Mouse (Mus musculus) C2C12 (cell line): ENCODE data around the gene Rsc1a1. TPM values are rescaled to one million over a fixed set of nuclear protein-coding genes. Genes with fewer than 3 reads are reported as not detected.

Experiments used
- H3K27me3 ChIP-seq: one replicate; pipeline ENCODE4 v1.6.1; 2011; ENCODE audit not compliant: control insufficient read depth, insufficient read depth, insufficient read length
- H3K36me3 ChIP-seq: one replicate; pipeline ENCODE4 v1.6.1; 2011; ENCODE audit not compliant: control insufficient read depth, insufficient read depth
- H3K4me3 ChIP-seq: one replicate; pipeline ENCODE4 v1.5.1; 2011; ENCODE audit warnings: mild to moderate bottlenecking, control low read depth; ENCODE audit not compliant: poor library complexity, insufficient read depth, severe bottlenecking
- H3K79me2 ChIP-seq: one replicate; pipeline ENCODE4 v1.6.1; 2011; ENCODE audit not compliant: control insufficient read depth, insufficient read depth
- H3K79me3 ChIP-seq: one replicate; pipeline ENCODE4 v1.6.1; 2011; ENCODE audit warnings: low read depth, control low read depth
- H3ac ChIP-seq: one replicate; pipeline ENCODE3; 2011; ENCODE audit warnings: low read depth; ENCODE audit not compliant: control insufficient read depth, insufficient read length
- CEBPB ChIP-seq: IDR thresholded peaks from one replicate; pipeline ENCODE4 v1.6.1; 2011; ENCODE audit warnings: low read depth, mild to moderate bottlenecking, control low read depth, moderate library complexity
- CTCF ChIP-seq: IDR thresholded peaks from one replicate; pipeline ENCODE4 v1.5.1; 2011; ENCODE audit not compliant: control insufficient read depth, insufficient read depth, insufficient read length
- FOSL1 ChIP-seq: IDR thresholded peaks from one replicate; pipeline ENCODE4 v1.8.0; 2011; ENCODE audit warnings: mild to moderate bottlenecking, low read length; ENCODE audit not compliant: poor library complexity, insufficient read depth, severe bottlenecking
- MAX ChIP-seq: IDR thresholded peaks from one replicate; pipeline ENCODE4 v1.6.1; 2011; ENCODE audit warnings: mild to moderate bottlenecking, control low read depth
- MYOD1 ChIP-seq: IDR thresholded peaks from one replicate; pipeline ENCODE4 v1.6.1; 2011; ENCODE audit warnings: low read depth; ENCODE audit not compliant: control insufficient read depth, insufficient read length
- MYOG ChIP-seq: IDR thresholded peaks from one replicate; pipeline ENCODE4 v1.6.1; 2011; ENCODE audit not compliant: control insufficient read depth, insufficient read length; ENCODE audit errors: extremely low read depth
- USF1 ChIP-seq: IDR thresholded peaks from one replicate; pipeline ENCODE4 v1.6.1; 2011; ENCODE audit warnings: low read depth, mild to moderate bottlenecking, control low read depth, moderate library complexity
- polyA plus RNA-seq: library from polyadenylated mRNA; unstranded; fragments of >200 nt; fragmentation: generic; extraction: Trizol; gene quantifications from one replicate; pipeline ENCODE4 v1.2.1, GENCODE M21; 2012; ENCODE audit warnings: missing spikeins

Gene Rsc1a1
- polyA plus RNA-seq, 1 experiment, result 5.4 TPM

- H3K27me3 ChIP-seq, result no peaks in the 10 kb centered on the region
- H3K79me2 ChIP-seq, result no peaks in the 10 kb centered on the region
- H3K36me3 ChIP-seq, result peaks cover 22% of the 10 kb centered on the region
- no peak overlapping the region for H3K4me3 ChIP-seq
- no peak overlapping the region for H3ac ChIP-seq
- TF ChIP-seq MYOG, result no peak
- H3K79me3 ChIP-seq, result peaks cover 2% of the 10 kb centered on the region
These were observed 6.4 kb downstream of the Rsc1a1 start for GRCm38 (mm10) chr4:141679016-141679415.

GRCm38 (mm10) chr4:141676462-141676979 lies 8.9 kb downstream of the Rsc1a1 start:
- Histone ChIP-seq H3K79me2 (no peaks in the 10 kb centered on the region), H3ac (no peak overlapping the region), H3K27me3 (no peaks in the 10 kb centered on the region), H3K36me3 (no peaks in the 10 kb centered on the region), H3K79me3 (no peaks in the 10 kb centered on the region), H3K4me3 (no peak overlapping the region)
- TF ChIP-seq FOSL1, result no peak
- TF ChIP-seq MAX, result no peak
- no peak for TF ChIP-seq MYOG
- no peak for TF ChIP-seq USF1

GRCm38 (mm10) chr4:141672325-141672724 lies 13.1 kb downstream of the Rsc1a1 start:
- Histone ChIP-seq H3K4me3 (no peak overlapping the region), H3K79me3 (no peaks in the 10 kb centered on the region), H3K79me2 (no peaks in the 10 kb centered on the region), H3K36me3 (no peaks in the 10 kb centered on the region), H3K27me3 (no peaks in the 10 kb centered on the region), H3ac (no peak overlapping the region)
- TF ChIP-seq MYOD1, result no peak
- no peak for TF ChIP-seq USF1

GRCm38 (mm10) chr4:141671389-141671788 lies 14.0 kb downstream of the Rsc1a1 start:
- Histone ChIP-seq H3K79me3 (no peaks in the 10 kb centered on the region), H3K27me3 (no peaks in the 10 kb centered on the region)
- no peak for TF ChIP-seq CEBPB
- TF ChIP-seq USF1, result no peak

GRCm38 (mm10) chr4:141669898-141670712 lies 15.3 kb downstream of the Rsc1a1 start:
- Histone ChIP-seq H3K4me3 (no peak overlapping the region), H3K36me3 (no peaks in the 10 kb centered on the region), H3K79me2 (no peaks in the 10 kb centered on the region), H3ac (no peak overlapping the region), H3K27me3 (no peaks in the 10 kb centered on the region), H3K79me3 (no peaks in the 10 kb centered on the region)
- TF ChIP-seq USF1, result peak; percentile 35
- peak; percentile 96 for TF ChIP-seq CEBPB
- TF ChIP-seq MYOG, result no peak
- no peak for TF ChIP-seq MAX

More at GRCm38 (mm10) chr4:141671389-141671788, 14.0 kb downstream of the Rsc1a1 start:
- Histone ChIP-seq H3K4me3 (no peak overlapping the region), H3K36me3 (no peaks in the 10 kb centered on the region), H3K79me2 (no peaks in the 10 kb centered on the region), H3ac (no peak overlapping the region)

- no peaks in the 10 kb centered on the region for H3K27me3 ChIP-seq
- peak within 1 kb of the TSS; percentile 48 for H3K4me3 ChIP-seq
- peaks cover 14% of the 10 kb centered on the region for H3K79me2 ChIP-seq
- no peak for TF ChIP-seq MAX
- TF ChIP-seq MYOG, result no peak
- no peak for TF ChIP-seq CEBPB
- TF ChIP-seq MYOD1, result no peak
- no peak for TF ChIP-seq USF1
- no peak for TF ChIP-seq CTCF
- no peak for TF ChIP-seq FOSL1
- H3K79me3 ChIP-seq, result peaks cover 7% of the 10 kb centered on the region
- peak within 1 kb of the TSS; percentile 96 for H3ac ChIP-seq
- H3K36me3 ChIP-seq, result no peaks in the 10 kb centered on the region
These were observed 20.6 kb downstream of the Rsc1a1 start, which contains the start of gene Plekhm2 for GRCm38 (mm10) chr4:141664799-141665198. TSS of gene Plekhm2 (minus strand) at chr4:141664899.
